Mouse (Mus musculus): Measurements from ENCODE around the gene Fbn1.

GRCm38 (mm10) chr2:125438381-125438780 lies 69.4 kb downstream of the Fbn1 start:
- TF ChIP-seq POLR2A (IDR thresholded peaks at IDR 0.05; ENCODE audit: borderline replicate concordance, extremely low read depth, insufficient read depth, insufficient read length, poor library complexity, severe bottlenecking) (no peak), CTCF (IDR thresholded peaks at IDR 0.05; ENCODE audit: borderline replicate concordance, extremely low read depth, insufficient read depth, insufficient read length) (no peak)

Data from brain, embryonic 14.5 days (tissue).